Comparison of ENCODE assay signal across 17 mouse cellular contexts in the genomic region with DNA sequence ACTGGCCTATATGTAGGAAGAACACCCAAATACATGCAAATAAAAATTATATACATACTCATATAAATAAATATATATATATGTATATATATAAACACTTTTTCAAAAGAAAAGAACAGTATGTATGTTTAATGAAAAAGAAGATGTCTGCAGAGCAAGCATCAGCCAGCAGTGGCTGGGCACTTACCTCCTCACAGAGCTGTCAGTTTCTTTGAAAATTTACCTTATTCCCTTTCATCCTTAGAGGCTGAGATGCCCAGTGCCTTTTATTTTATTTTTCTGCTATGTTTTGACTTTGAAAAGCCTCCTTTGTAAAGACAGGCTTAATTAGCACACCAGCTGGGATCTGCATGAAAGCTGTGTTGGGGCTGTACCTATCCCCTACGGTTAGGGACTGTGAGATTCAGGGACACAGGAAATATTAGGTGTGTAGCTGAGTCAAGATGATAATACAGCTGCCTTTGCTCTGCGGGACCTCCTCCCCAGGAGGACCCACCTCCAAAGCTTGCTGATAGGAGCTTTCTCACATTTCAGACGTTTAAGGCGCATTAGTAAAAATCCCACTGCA.
"Had no signal": no experiment of that assay in that cellular context is flagged by ENCODE, and none has a peak within 500 bp of the region (broad histone marks: within the 10 kb centered on the region; RNA-seq: fewer than 3 reads in every experiment).

No protein-coding gene starts in this region.

- H3K27me3 ChIP-seq: liver, embryonic 15.5 days; neural tube, embryonic 12.5 days had no signal

- H3K4me1 ChIP-seq: limb, embryonic 10.5 days; liver, embryonic 15.5 days; neural tube, embryonic 12.5 days had no signal

- H3K9me3 ChIP-seq: limb, embryonic 10.5 days; liver, embryonic 15.5 days; neural tube, embryonic 12.5 days had no signal

- H3K9ac ChIP-seq: liver, embryonic 15.5 days; neural tube, embryonic 12.5 days had no signal

- H3K27ac ChIP-seq: left cerebral cortex, adult 2 months; limb, embryonic 10.5 days; liver, embryonic 15.5 days; neural tube, embryonic 12.5 days had no signal

- H3K4me2 ChIP-seq: liver, embryonic 11.5 days; liver, embryonic 15.5 days; neural tube, embryonic 12.5 days had no signal

- ATAC-seq: intestine, postnatal 0 days; lung, postnatal 0 days had no signal

- DNase-seq: kidney, adult 8-10 months; kidney, postnatal 25 days; lung, adult 2 months; lung, postnatal 36 days; retina, postnatal 1 day; right cerebral cortex, postnatal 4 days; spleen, adult 18-20 months; thymus, adult 2 months; thymus, postnatal 25 days had no signal

- H3K36me3 ChIP-seq: limb, embryonic 10.5 days; liver, embryonic 15.5 days; neural tube, embryonic 12.5 days had no signal

- H3K4me3 ChIP-seq: left cerebral cortex, adult 2 months; limb, embryonic 10.5 days; liver, embryonic 15.5 days; myocyte; neural tube, embryonic 12.5 days had no signal
